Mouse (Mus musculus) limb, embryonic 11.5 days (tissue): ENCODE data around the gene Npb. TPM values are rescaled to one million over a fixed set of nuclear protein-coding genes. Genes with fewer than 3 reads are reported as not detected.

Experiments used
- ATAC-seq: fragments of 200-750 bp; cut with Nextera tagmentation; 2 replicates; pipeline ENCODE4 v1.8.0; 2017; ENCODE audit warnings: low read depth; ENCODE audit not compliant: insufficient number of reproducible peaks, low FRiP score, low TSS enrichment
- DNase-seq: peaks from one replicate; pipeline ENCODE4 v3.0.0-alpha.2; 2015; ENCODE audit warnings: low spot score
- H3K27ac ChIP-seq: fragments of 300-500 bp; sonication (generic); replicated peaks from 2 replicates; pipeline ENCODE4 v1.5.1; 2014; ENCODE audit warnings: low read depth, mild to moderate bottlenecking, low read length
- H3K27me3 ChIP-seq: fragments of 300-500 bp; sonication (generic); 2 replicates; pipeline ENCODE4 v1.6.1; 2014; ENCODE audit warnings: mild to moderate bottlenecking, low read length, mixed read lengths; ENCODE audit not compliant: control insufficient read depth, insufficient read depth
- H3K36me3 ChIP-seq: fragments of 300-500 bp; sonication (generic); 2 replicates; pipeline ENCODE4 v1.6.1; 2014; ENCODE audit warnings: mild to moderate bottlenecking, low read length, moderate library complexity, mixed read lengths; ENCODE audit not compliant: control insufficient read depth, insufficient read depth
- H3K4me1 ChIP-seq: fragments of 300-500 bp; sonication (generic); 2 replicates; pipeline ENCODE4 v1.6.1; 2014; ENCODE audit warnings: low read length, mixed read lengths; ENCODE audit not compliant: control insufficient read depth, insufficient read depth
- H3K4me2 ChIP-seq: fragments of 300-500 bp; sonication (generic); 2 replicates; pipeline ENCODE4 v1.6.1; 2014; ENCODE audit warnings: low read depth, mild to moderate bottlenecking, moderate library complexity; ENCODE audit not compliant: severe bottlenecking
- H3K4me3 ChIP-seq: fragments of 300-500 bp; sonication (generic); 2 replicates; pipeline ENCODE4 v1.5.1; 2014; ENCODE audit warnings: low read depth, low read length
- H3K9ac ChIP-seq: fragments of 300-500 bp; sonication (generic); 2 replicates; pipeline ENCODE4 v1.6.1; 2014; ENCODE audit warnings: mild to moderate bottlenecking, low read length
- H3K9me3 ChIP-seq: fragments of 300-500 bp; sonication (generic); 2 replicates; pipeline ENCODE4 v1.6.1; 2016; ENCODE audit warnings: low read length; ENCODE audit not compliant: control insufficient read depth
- WGBS: fragments of 180-500 bp; shearing (Covaris S2); extraction: QIAGEN DNeasy Blood & Tissue Kit; methylation state at CpG from one replicate; pipeline ENCODE4 v1.1.7; 2014; 5-methylcytosine and 5-hydroxymethylcytosine counted together
- polyA plus RNA-seq: library from polyadenylated mRNA; unstranded; fragments of >200 nt; fragmentation: Nextera tagmentation; extraction: Ambion mirVana; gene quantifications from 2 replicates; pipeline ENCODE4 v1.2.1, GENCODE M21; 2014

The Npb gene
- polyA plus RNA-seq, 1 experiment from 2014 or later, result 1.4 TPM

GRCm38 (mm10) chr11:120572417-120572751 lies 35.9 kb upstream of the Npb start:
- ATAC-seq (peak; percentile 6; the same call in 1 of the 2 replicates), DNase-seq (peak; percentile 46)
- Histone ChIP-seq H3K27ac (peak overlapping the region; percentile 85; the same call in 1 of the 2 replicates), H3K27me3 (no peaks in the 10 kb centered on the region), H3K4me2 (peak overlapping the region; percentile 81), H3K9me3 (no peaks in the 10 kb centered on the region), H3K4me1 (0 out of 2 replicates have a peak, but pooled peaks cover 4% of the 10 kb centered on the region), H3K4me3 (peak overlapping the region; percentile 97), H3K36me3 (peaks cover 35% of the 10 kb centered on the region), H3K9ac (peak overlapping the region; percentile 94)
- 0% methylated on average over 22 of the region's 24 CpGs for WGBS

- peak within 1 kb of the TSS; percentile 97 for H3K4me3 ChIP-seq
- under 1% methylated on average over 92 of the region's 94 CpGs for WGBS
- H3K27me3 ChIP-seq, result no peaks in the 10 kb centered on the region
- H3K4me1 ChIP-seq, result 0 out of 2 replicates have a peak, but pooled peaks cover 4% of the 10 kb centered on the region
- H3K9ac ChIP-seq, result peak within 1 kb of the TSS; percentile 94
- H3K36me3 ChIP-seq, result peaks cover 35% of the 10 kb centered on the region
- H3K9me3 ChIP-seq, result no peaks in the 10 kb centered on the region
- peak; percentile 96 for ATAC-seq
- peak within 1 kb of the TSS; percentile 81 for H3K4me2 ChIP-seq
- peak; percentile 99 for DNase-seq
- H3K27ac ChIP-seq, result peak within 1 kb of the TSS; percentile 85
These were observed 35.3 kb upstream of the Npb start, which contains the start of gene P4hb for GRCm38 (mm10) chr11:120572752-120573584. Gene P4hb (minus strand): TSS chr11:120573253.

GRCm38 (mm10) chr11:120573585-120574277 lies 34.5 kb upstream of the Npb start:
- DNase-seq (no peak), ATAC-seq (no peak; the same call in 1 of the 2 replicates)
- peak overlapping the region; percentile 97 for H3K4me3 ChIP-seq
- peak overlapping the region; percentile 68 for H3K4me2 ChIP-seq
- H3K36me3 ChIP-seq, result peaks cover 35% of the 10 kb centered on the region
- 1% methylated on average over 23 of the region's 23 CpGs for WGBS
- H3K27ac ChIP-seq, result peak overlapping the region; percentile 85
- H3K27me3 ChIP-seq, result no peaks in the 10 kb centered on the region
- H3K4me1 ChIP-seq, result 0 out of 2 replicates have a peak, but pooled peaks cover 4% of the 10 kb centered on the region
- no peaks in the 10 kb centered on the region for H3K9me3 ChIP-seq
- H3K9ac ChIP-seq, result peak overlapping the region; percentile 94

GRCm38 (mm10) chr11:120574278-120574600 lies 34.0 kb upstream of the Npb start:
- 45% methylated on average over 5 of the region's 5 CpGs for WGBS
- Histone ChIP-seq H3K4me1 (0 out of 2 replicates have a peak, but pooled peaks cover 6% of the 10 kb centered on the region), H3K9ac (peak overlapping the region; percentile 5; the same call in 1 of the 2 replicates), H3K4me2 (peak overlapping the region; percentile 68), H3K4me3 (peak overlapping the region; percentile 97), H3K36me3 (peaks cover 40% of the 10 kb centered on the region), H3K27me3 (no peaks in the 10 kb centered on the region), H3K27ac (no peak overlapping the region), H3K9me3 (no peaks in the 10 kb centered on the region)
- DNase-seq (no peak), ATAC-seq (no peak)

GRCm38 (mm10) chr11:120575046-120575445 lies 33.2 kb upstream of the Npb start:
- peaks cover 13% of the 10 kb centered on the region for H3K4me1 ChIP-seq
- no peaks in the 10 kb centered on the region for H3K9me3 ChIP-seq
- no peak overlapping the region for H3K4me2 ChIP-seq
- H3K36me3 ChIP-seq, result peaks cover 39% of the 10 kb centered on the region
- no peak overlapping the region for H3K4me3 ChIP-seq
- H3K9ac ChIP-seq, result no peak overlapping the region
- H3K27me3 ChIP-seq, result no peaks in the 10 kb centered on the region
- no peak for ATAC-seq
- 90% methylated on average over 2 of the region's 2 CpGs for WGBS
- DNase-seq, result no peak
- H3K27ac ChIP-seq, result no peak overlapping the region

- DNase-seq (no peak), ATAC-seq (no peak)
- peaks cover 16% of the 10 kb centered on the region for H3K4me1 ChIP-seq
- H3K36me3 ChIP-seq, result peaks cover 31% of the 10 kb centered on the region
- no peak overlapping the region for H3K4me2 ChIP-seq
- H3K9me3 ChIP-seq, result no peaks in the 10 kb centered on the region
- no peaks in the 10 kb centered on the region for H3K27me3 ChIP-seq
- no peak overlapping the region for H3K9ac ChIP-seq
- no peak overlapping the region for H3K27ac ChIP-seq
- H3K4me3 ChIP-seq, result no peak overlapping the region
These were observed 32.3 kb upstream of the Npb start for GRCm38 (mm10) chr11:120575940-120576339.

- H3K36me3 ChIP-seq, result peaks cover 26% of the 10 kb centered on the region
- no peak for DNase-seq
- no peak for ATAC-seq
- H3K4me3 ChIP-seq, result no peak overlapping the region
- no peak overlapping the region for H3K9ac ChIP-seq
- 87% methylated on average over 3 of the region's 3 CpGs for WGBS
- H3K27me3 ChIP-seq, result no peaks in the 10 kb centered on the region
- H3K4me1 ChIP-seq, result peaks cover 12% of the 10 kb centered on the region
- H3K9me3 ChIP-seq, result no peaks in the 10 kb centered on the region
- H3K27ac ChIP-seq, result no peak overlapping the region
- no peak overlapping the region for H3K4me2 ChIP-seq
These were observed 31.8 kb upstream of the Npb start for GRCm38 (mm10) chr11:120576365-120576981.
